Mouse (Mus musculus) intestine, embryonic 14.5 days (tissue): ENCODE results near the gene Lingo1. TPM values are rescaled to one million over a fixed set of nuclear protein-coding genes. Genes with fewer than 3 reads are reported as not detected.

Experiments
- ATAC-seq: fragments of 200-750 bp; cut with Nextera tagmentation; replicated peaks from 2 replicates; pipeline ENCODE4 v1.8.0; 2017; ENCODE audit warnings: low read depth, moderate number of reproducible peaks, moderate TSS enrichment, moderate library complexity; ENCODE audit not compliant: low FRiP score, low TSS enrichment
- DNase-seq: peaks from one replicate; pipeline ENCODE4 v3.0.0-alpha.2; 2018; ENCODE audit warnings: low spot score
- H3K27ac ChIP-seq: fragments of 300-500 bp; sonication (generic); 2 replicates; pipeline ENCODE4 v1.5.1; 2014; ENCODE audit warnings: low read depth, mild to moderate bottlenecking, control low read depth
- H3K27me3 ChIP-seq: fragments of 300-500 bp; sonication (generic); replicated peaks from 2 replicates; pipeline ENCODE4 v1.6.1; 2014; ENCODE audit warnings: low read length, control low read depth; ENCODE audit not compliant: control insufficient read depth, insufficient read depth
- H3K36me3 ChIP-seq: fragments of 300-500 bp; sonication (generic); 2 replicates; pipeline ENCODE4 v1.6.1; 2014; ENCODE audit warnings: low read length, control low read depth; ENCODE audit not compliant: control insufficient read depth, insufficient read depth
- H3K4me1 ChIP-seq: fragments of 300-500 bp; sonication (generic); replicated peaks from 2 replicates; pipeline ENCODE4 v1.6.1; 2014; ENCODE audit warnings: low read length, control low read depth, mixed read lengths; ENCODE audit not compliant: control insufficient read depth, insufficient read depth
- H3K4me2 ChIP-seq: fragments of 300-500 bp; sonication (generic); 2 replicates; pipeline ENCODE4 v1.6.1; 2014; ENCODE audit warnings: low read length
- H3K4me3 ChIP-seq: fragments of 300-500 bp; sonication (generic); 2 replicates; pipeline ENCODE4 v1.5.1; 2014; ENCODE audit warnings: low read depth, low read length, control low read depth, mixed read lengths
- H3K9ac ChIP-seq: fragments of 300-500 bp; sonication (generic); 2 replicates; pipeline ENCODE4 v1.6.1; 2014; ENCODE audit warnings: mild to moderate bottlenecking, low read length
- H3K9me3 ChIP-seq: fragments of 300-500 bp; sonication (generic); 2 replicates; pipeline ENCODE4 v1.6.1; 2016; ENCODE audit warnings: low read length, control low read depth; ENCODE audit not compliant: control insufficient read depth
- WGBS: fragments of 180-500 bp; shearing (Covaris S2); extraction: QIAGEN DNeasy Blood & Tissue Kit; methylation state at CpG from one replicate; pipeline ENCODE4 v1.1.7; 2014; 5-methylcytosine and 5-hydroxymethylcytosine counted together
- polyA plus RNA-seq: library from polyadenylated mRNA; unstranded; fragments of >200 nt; fragmentation: Nextera tagmentation; extraction: Ambion mirVana; gene quantifications from 2 replicates; pipeline ENCODE4 v1.2.1, GENCODE M21; 2014

The Lingo1 gene
- polyA plus RNA-seq, 1 experiment from 2014 or later, result 1.9 TPM

DNA sequence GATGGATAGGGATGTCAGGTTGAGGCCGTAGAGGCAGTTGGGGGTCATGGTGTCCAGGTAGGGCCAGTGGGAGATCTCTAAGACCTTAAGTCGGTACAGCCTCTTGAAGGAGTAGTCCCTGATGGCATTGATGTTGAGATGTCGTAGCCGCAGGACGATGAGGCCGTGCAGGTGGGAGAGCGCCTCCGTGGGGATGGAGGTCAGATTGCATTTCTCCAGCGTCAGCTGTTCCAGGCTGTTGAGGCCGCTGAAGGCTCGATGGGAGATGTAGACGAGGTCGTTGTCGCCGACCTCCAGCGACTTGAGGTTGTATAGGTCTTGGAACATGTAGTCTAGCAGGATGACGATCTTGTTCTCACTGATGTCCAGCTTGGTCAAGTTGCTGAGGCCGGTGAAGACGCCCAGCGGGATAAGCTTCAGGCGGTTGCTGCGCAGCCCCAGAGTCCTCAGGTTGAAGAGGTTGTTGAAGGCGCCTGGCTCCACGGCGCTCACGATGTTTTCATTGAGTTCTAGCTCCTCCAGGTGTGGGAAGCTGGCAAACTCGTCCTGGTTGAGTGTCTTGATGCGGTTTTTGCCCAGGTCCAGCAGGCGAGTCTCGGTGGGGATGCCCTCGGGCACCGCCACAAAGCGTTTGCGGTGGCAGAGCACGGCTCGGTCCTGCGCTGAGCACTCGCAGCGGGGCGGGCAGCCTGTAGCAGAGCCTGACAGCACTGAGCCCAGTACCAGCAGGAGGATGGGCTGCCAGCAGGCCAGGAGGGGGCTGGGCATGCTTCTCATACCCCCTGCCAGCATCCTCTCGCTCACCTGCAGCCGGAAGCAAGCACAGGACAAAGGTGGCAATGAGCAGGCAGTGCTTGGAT, 175.5 kb downstream of the Lingo1 start:
- no peak overlapping the region for H3K27ac ChIP-seq
- H3K9ac ChIP-seq, result no peak overlapping the region
- H3K36me3 ChIP-seq, result no peaks in the 10 kb centered on the region
- no peak overlapping the region for H3K4me2 ChIP-seq
- H3K27me3 ChIP-seq, result peaks cover 15% of the 10 kb centered on the region
- ATAC-seq (no peak), DNase-seq (no peak)
- no peaks in the 10 kb centered on the region for H3K4me1 ChIP-seq
- WGBS, result 30% methylated on average over 42 of the region's 42 CpGs
- no peaks in the 10 kb centered on the region for H3K9me3 ChIP-seq
- no peak overlapping the region for H3K4me3 ChIP-seq

DNA sequence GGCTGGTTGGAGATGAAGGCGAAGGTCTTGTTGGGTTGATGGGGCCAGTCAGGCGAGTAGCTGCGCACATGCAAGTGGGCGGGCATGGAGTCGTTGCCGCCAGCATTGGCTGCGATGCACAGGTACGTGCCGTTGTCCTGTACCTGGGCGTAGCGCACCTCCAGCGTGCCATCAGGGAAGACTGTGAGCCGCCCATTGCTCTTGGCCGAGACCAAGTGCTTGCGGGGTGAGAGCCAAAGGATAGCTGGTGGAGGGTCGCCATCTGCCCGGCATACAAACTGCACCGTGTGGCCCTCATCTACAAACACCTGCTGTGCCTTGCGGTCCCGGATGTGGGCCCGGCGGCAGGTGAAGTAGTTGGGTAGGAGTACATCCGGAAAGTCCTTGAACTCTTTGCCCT, 176.6 kb downstream of the Lingo1 start:
- H3K4me2 ChIP-seq, result no peak overlapping the region
- WGBS, result 77% methylated on average over 23 of the region's 23 CpGs

DNA sequence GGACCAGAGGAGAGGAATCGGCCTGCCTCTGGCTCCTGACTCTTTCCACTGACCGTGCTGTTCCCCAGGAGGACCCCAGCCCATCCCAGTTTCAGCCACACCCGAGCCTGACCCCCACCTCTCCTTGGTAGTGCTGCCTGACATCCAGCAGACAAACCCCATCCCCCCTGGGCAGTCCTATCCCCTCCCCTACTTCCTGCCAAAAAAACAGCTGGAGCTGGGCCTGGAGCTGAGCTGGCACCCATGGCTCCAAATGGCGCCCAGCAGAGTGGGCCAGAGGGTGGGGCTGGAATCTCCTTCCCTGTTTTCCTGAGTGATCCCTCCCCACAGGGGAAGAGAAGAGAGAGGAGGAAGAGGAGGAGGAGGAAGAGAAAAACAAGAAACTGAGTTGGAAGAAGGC, 177.6 kb downstream of the Lingo1 start:
- Histone ChIP-seq H3K4me1 (no peaks in the 10 kb centered on the region), H3K27ac (no peak overlapping the region), H3K9me3 (no peaks in the 10 kb centered on the region), H3K27me3 (peaks cover 15% of the 10 kb centered on the region), H3K9ac (no peak overlapping the region), H3K4me2 (no peak overlapping the region), H3K4me3 (no peak overlapping the region), H3K36me3 (no peaks in the 10 kb centered on the region)
- 81% methylated on average over 4 of the region's 4 CpGs for WGBS
- DNase-seq, result no peak
- no peak for ATAC-seq

More for the DNA sequence above, 176.6 kb downstream of the Lingo1 start:
- Histone ChIP-seq H3K36me3 (no peaks in the 10 kb centered on the region), H3K27me3 (peaks cover 15% of the 10 kb centered on the region), H3K4me1 (no peaks in the 10 kb centered on the region), H3K9ac (no peak overlapping the region), H3K27ac (no peak overlapping the region), H3K9me3 (no peaks in the 10 kb centered on the region), H3K4me3 (no peak overlapping the region)
- DNase-seq (no peak), ATAC-seq (no peak)

GRCm38 (mm10) chr9:56616061-56616460, 180.2 kb downstream of the Lingo1 start:
- 0 out of 2 replicates have a peak, but pooled peaks cover 4% of the 10 kb centered on the region for H3K4me1 ChIP-seq

DNA sequence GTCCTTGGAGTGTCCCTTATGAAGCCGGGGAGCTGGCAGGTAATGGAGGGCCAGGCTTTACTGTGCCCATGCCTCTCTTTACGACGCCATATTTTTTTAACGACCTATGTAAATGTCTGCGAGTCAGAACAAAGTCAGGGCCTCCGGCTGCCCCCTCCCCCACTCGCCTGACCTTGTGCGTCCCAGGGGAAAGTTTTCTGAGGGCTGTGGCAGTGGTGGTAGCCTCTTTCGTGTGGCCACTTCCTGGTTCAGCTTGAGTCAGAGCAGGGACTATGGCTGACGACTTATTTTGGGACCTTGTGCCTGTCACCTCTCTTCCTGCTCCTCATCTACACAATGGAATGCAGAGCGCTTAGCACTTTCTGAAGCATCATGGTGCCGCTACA, 183.5 kb downstream of the Lingo1 start:
- Histone ChIP-seq H3K4me1 (peaks cover 6% of the 10 kb centered on the region; the same call in 1 of the 2 replicates), H3K9ac (no peak overlapping the region), H3K9me3 (no peaks in the 10 kb centered on the region), H3K27me3 (0 out of 2 replicates have a peak, but pooled peaks cover 3% of the 10 kb centered on the region), H3K4me2 (no peak overlapping the region), H3K27ac (no peak overlapping the region), H3K36me3 (no peaks in the 10 kb centered on the region), H3K4me3 (no peak overlapping the region)
- ATAC-seq (no peak), DNase-seq (no peak)
- WGBS, result 39% methylated on average over 12 of the region's 12 CpGs

More at GRCm38 (mm10) chr9:56616061-56616460, 180.2 kb downstream of the Lingo1 start:
- no peak overlapping the region for H3K9ac ChIP-seq
- ATAC-seq, result no peak
- no peak overlapping the region for H3K27ac ChIP-seq
- no peaks in the 10 kb centered on the region for H3K9me3 ChIP-seq
- H3K4me2 ChIP-seq, result no peak overlapping the region
- no peak for DNase-seq
- WGBS, result 79% methylated on average over 3 of the region's 3 CpGs
- H3K27me3 ChIP-seq, result peaks cover 8% of the 10 kb centered on the region
- no peaks in the 10 kb centered on the region for H3K36me3 ChIP-seq
- H3K4me3 ChIP-seq, result no peak overlapping the region

DNA sequence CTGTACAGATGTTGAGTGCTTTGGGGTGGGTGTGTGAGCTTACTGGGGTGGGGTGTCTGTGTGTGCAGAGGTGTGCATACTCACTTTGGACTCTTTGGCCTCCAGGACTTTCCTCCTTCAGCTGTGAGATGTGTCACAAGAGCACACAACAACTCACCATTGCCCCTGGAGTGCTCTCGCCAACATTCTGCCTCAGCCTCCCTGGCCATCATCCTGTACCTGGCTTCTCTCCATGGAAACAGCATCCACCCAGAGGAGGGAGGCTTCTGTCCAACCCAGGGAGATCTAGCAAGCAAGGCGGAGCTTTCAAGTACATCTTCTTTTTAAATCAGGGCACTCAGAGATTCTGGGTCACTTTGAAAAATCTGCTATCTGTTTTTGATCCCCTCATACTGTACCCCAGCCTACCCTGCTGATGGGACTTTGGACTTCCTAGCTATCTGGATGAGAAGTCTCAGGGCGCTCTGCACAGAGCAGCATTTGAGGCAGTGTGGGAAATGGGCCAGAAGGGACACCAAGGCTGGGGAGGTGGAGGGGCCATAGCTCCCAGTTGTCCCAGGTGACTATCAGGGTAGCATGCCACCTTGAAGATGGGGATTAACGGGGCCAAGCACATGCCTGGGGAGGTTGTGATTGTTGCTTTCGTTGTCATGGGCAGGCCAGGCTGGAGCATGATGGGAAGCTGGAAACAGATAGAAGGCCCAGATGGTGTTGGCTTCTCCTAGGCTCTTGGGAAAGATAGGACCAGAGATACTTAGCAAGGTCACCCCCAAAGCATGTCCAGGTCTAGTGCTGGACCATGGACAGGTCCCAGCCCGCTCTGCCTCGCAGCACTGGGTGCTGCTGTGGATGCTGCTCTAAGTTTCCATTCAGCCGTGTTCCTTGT, 184.1 kb downstream of the Lingo1 start:
- WGBS, result 81% methylated on average over 8 of the region's 8 CpGs
- Histone ChIP-seq H3K4me3 (no peak overlapping the region), H3K36me3 (no peaks in the 10 kb centered on the region), H3K9me3 (no peaks in the 10 kb centered on the region), H3K4me1 (peaks cover 6% of the 10 kb centered on the region; the same call in 1 of the 2 replicates), H3K4me2 (no peak overlapping the region), H3K27me3 (0 out of 2 replicates have a peak, but pooled peaks cover 3% of the 10 kb centered on the region), H3K27ac (no peak overlapping the region), H3K9ac (no peak overlapping the region)
- no peak for DNase-seq
- ATAC-seq, result no peak

DNA sequence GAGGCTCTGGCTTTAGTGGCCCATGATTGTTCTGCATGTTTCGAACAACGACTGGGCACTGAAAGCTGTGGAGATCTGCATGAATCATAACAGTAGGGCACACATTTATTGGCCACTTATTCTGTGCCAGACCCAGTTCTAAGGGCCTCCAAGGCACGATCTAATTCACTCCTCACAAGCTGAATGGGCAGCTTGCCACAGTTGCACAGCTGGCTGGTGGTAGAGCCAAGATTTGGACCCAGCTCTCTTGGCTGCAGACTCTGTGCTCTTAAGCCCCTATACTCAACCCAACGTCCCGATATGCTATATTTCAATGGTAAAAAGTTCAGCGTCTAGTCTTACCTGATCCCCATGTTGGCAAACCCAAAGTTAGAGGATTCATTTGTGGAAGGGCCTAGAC, 185.3 kb downstream of the Lingo1 start:
- Histone ChIP-seq H3K36me3 (no peaks in the 10 kb centered on the region), H3K4me2 (no peak overlapping the region), H3K9me3 (no peaks in the 10 kb centered on the region), H3K27me3 (0 out of 2 replicates have a peak, but pooled peaks cover 3% of the 10 kb centered on the region), H3K9ac (no peak overlapping the region), H3K4me1 (peaks cover 6% of the 10 kb centered on the region; the same call in 1 of the 2 replicates), H3K4me3 (no peak overlapping the region), H3K27ac (no peak overlapping the region)
- DNase-seq (no peak), ATAC-seq (no peak)
- WGBS, result 89% methylated on average over 6 of the region's 6 CpGs

- ATAC-seq (no peak), DNase-seq (no peak)
These were observed 185.8 kb downstream of the Lingo1 start for GRCm38 (mm10) chr9:56610466-56610865.

More at GRCm38 (mm10) chr9:56610466-56610865, 185.8 kb downstream of the Lingo1 start:
- peaks cover 6% of the 10 kb centered on the region; the same call in 1 of the 2 replicates for H3K4me1 ChIP-seq
- H3K4me3 ChIP-seq, result no peak overlapping the region
- H3K9me3 ChIP-seq, result no peaks in the 10 kb centered on the region
- no peaks in the 10 kb centered on the region for H3K36me3 ChIP-seq
- 0 out of 2 replicates have a peak, but pooled peaks cover 3% of the 10 kb centered on the region for H3K27me3 ChIP-seq
- H3K9ac ChIP-seq, result no peak overlapping the region
- WGBS, result 81% methylated on average over 5 of the region's 5 CpGs
- no peak overlapping the region for H3K27ac ChIP-seq
- H3K4me2 ChIP-seq, result no peak overlapping the region
